Mouse (Mus musculus) embryonic facial prominence, embryonic 12.5 days (tissue): ENCODE results near the gene Slc13a3. TPM values are rescaled to one million over a fixed set of nuclear protein-coding genes. Genes with fewer than 3 reads are reported as not detected.

Experiments used
- ATAC-seq: fragments of 200-750 bp; cut with Nextera tagmentation; 2 replicates; pipeline ENCODE4 v1.8.0; 2017; ENCODE audit not compliant: insufficient number of reproducible peaks, insufficient read depth, low FRiP score, low TSS enrichment
- H3K27ac ChIP-seq: fragments of 300-500 bp; sonication (generic); 2 replicates; pipeline ENCODE4 v1.5.1; 2016; ENCODE audit warnings: mild to moderate bottlenecking
- H3K27me3 ChIP-seq: fragments of 300-500 bp; sonication (generic); 2 replicates; pipeline ENCODE4 v1.6.1; 2016; ENCODE audit warnings: mild to moderate bottlenecking, moderate library complexity
- H3K36me3 ChIP-seq: fragments of 300-500 bp; sonication (generic); 2 replicates; pipeline ENCODE4 v1.6.1; 2016; ENCODE audit warnings: mild to moderate bottlenecking
- H3K4me1 ChIP-seq: fragments of 300-500 bp; sonication (generic); 2 replicates; pipeline ENCODE4 v1.6.1; 2016
- H3K4me2 ChIP-seq: fragments of 300-500 bp; sonication (generic); replicated peaks from 2 replicates; pipeline ENCODE4 v1.6.1; 2016; ENCODE audit warnings: mild to moderate bottlenecking, moderate library complexity
- H3K4me3 ChIP-seq: fragments of 300-500 bp; sonication (generic); 2 replicates; pipeline ENCODE4 v1.5.1; 2016; ENCODE audit warnings: mild to moderate bottlenecking
- H3K9ac ChIP-seq: fragments of 300-500 bp; sonication (generic); 2 replicates; pipeline ENCODE4 v1.6.1; 2016; ENCODE audit warnings: mild to moderate bottlenecking, moderate library complexity
- H3K9me3 ChIP-seq: fragments of 300-500 bp; sonication (generic); 2 replicates; pipeline ENCODE4 v1.6.1; 2016; ENCODE audit warnings: mild to moderate bottlenecking, moderate library complexity
- WGBS: fragments of 180-500 bp; shearing (Covaris S2); methylation state at CpG from one replicate; pipeline ENCODE4 v1.1.7; 2016; 5-methylcytosine and 5-hydroxymethylcytosine counted together
- polyA plus RNA-seq: library from polyadenylated mRNA; unstranded; fragments of >200 nt; fragmentation: Nextera tagmentation; extraction: Ambion mirVana; gene quantifications from 2 replicates; pipeline ENCODE4 v1.2.1, GENCODE M21; 2016

Gene Slc13a3
- polyA plus RNA-seq, 1 experiment from 2014 or later = 0.10 TPM

- peaks cover 13% of the 10 kb centered on the region; the same call in 1 of the 2 replicates for H3K4me1 ChIP-seq
- no peak overlapping the region for H3K4me2 ChIP-seq
- H3K9ac ChIP-seq = no peak overlapping the region
- H3K27ac ChIP-seq = no peak overlapping the region; the same call in 1 of the 2 replicates
- H3K27me3 ChIP-seq = no peaks in the 10 kb centered on the region
- no peaks in the 10 kb centered on the region for H3K36me3 ChIP-seq
- WGBS = 63% methylated on average over 9 of the region's 9 CpGs
- H3K4me3 ChIP-seq = no peak overlapping the region
- no peaks in the 10 kb centered on the region for H3K9me3 ChIP-seq
- ATAC-seq = no peak
Observed at GRCm38 (mm10) chr2:165404951-165405350, 68.1 kb downstream of the Slc13a3 start.

- no peak for ATAC-seq
- H3K9me3 ChIP-seq = no peaks in the 10 kb centered on the region
- H3K4me1 ChIP-seq = peaks cover 30% of the 10 kb centered on the region
- no peak overlapping the region for H3K4me3 ChIP-seq
- no peak overlapping the region for H3K9ac ChIP-seq
- no peaks in the 10 kb centered on the region for H3K36me3 ChIP-seq
- no peak overlapping the region for H3K4me2 ChIP-seq
- H3K27me3 ChIP-seq = no peaks in the 10 kb centered on the region
- H3K27ac ChIP-seq = peak overlapping the region; percentile 91
- WGBS = 49% methylated on average over 15 of the region's 15 CpGs
Observed at GRCm38 (mm10) chr2:165398164-165398785, 74.8 kb downstream of the Slc13a3 start.

- Histone ChIP-seq H3K9ac (no peak overlapping the region), H3K27me3 (no peaks in the 10 kb centered on the region), H3K27ac (peak overlapping the region; percentile 91), H3K36me3 (no peaks in the 10 kb centered on the region), H3K4me1 (peaks cover 30% of the 10 kb centered on the region), H3K9me3 (no peaks in the 10 kb centered on the region), H3K4me3 (no peak overlapping the region), H3K4me2 (peak overlapping the region; percentile 37)
- ATAC-seq = peak; percentile 35; the same call in 1 of the 2 replicates
- 57% methylated on average over 23 of the region's 23 CpGs for whole genome bisulfite sequencing
Observed at GRCm38 (mm10) chr2:165397502-165398163, 75.4 kb downstream of the Slc13a3 start.

- no peaks in the 10 kb centered on the region for H3K9me3 ChIP-seq
- peak overlapping the region; percentile 37 for H3K4me2 ChIP-seq
- no peak overlapping the region for H3K4me3 ChIP-seq
- H3K36me3 ChIP-seq = no peaks in the 10 kb centered on the region
- peak; percentile 62 for ATAC-seq
- H3K27ac ChIP-seq = peak overlapping the region; percentile 91
- no peaks in the 10 kb centered on the region for H3K27me3 ChIP-seq
- no peak overlapping the region for H3K9ac ChIP-seq
- H3K4me1 ChIP-seq = peaks cover 30% of the 10 kb centered on the region
- 21% methylated on average over 20 of the region's 20 CpGs for WGBS
Observed at GRCm38 (mm10) chr2:165396831-165397501, 76.1 kb downstream of the Slc13a3 start.

- H3K4me3 ChIP-seq = no peak overlapping the region
- WGBS = 85% methylated on average over 4 of the region's 4 CpGs
- no peaks in the 10 kb centered on the region for H3K36me3 ChIP-seq
- H3K4me2 ChIP-seq = no peak overlapping the region
- ATAC-seq = no peak
- no peak overlapping the region for H3K27ac ChIP-seq
- no peaks in the 10 kb centered on the region for H3K9me3 ChIP-seq
- peaks cover 14% of the 10 kb centered on the region for H3K4me1 ChIP-seq
- no peak overlapping the region for H3K9ac ChIP-seq
- no peaks in the 10 kb centered on the region for H3K27me3 ChIP-seq
Observed at GRCm38 (mm10) chr2:165392156-165392555, 80.9 kb downstream of the Slc13a3 start.

- WGBS = 8% methylated on average over 8 of the region's 8 CpGs
- H3K4me2 ChIP-seq = no peak overlapping the region
- peaks cover 14% of the 10 kb centered on the region for H3K4me1 ChIP-seq
- no peaks in the 10 kb centered on the region for H3K9me3 ChIP-seq
- H3K36me3 ChIP-seq = peaks cover 4% of the 10 kb centered on the region; the same call in 1 of the 2 replicates
- H3K27me3 ChIP-seq = no peaks in the 10 kb centered on the region
- H3K9ac ChIP-seq = no peak overlapping the region
- H3K27ac ChIP-seq = no peak overlapping the region
- H3K4me3 ChIP-seq = no peak overlapping the region
- ATAC-seq = no peak
Observed at GRCm38 (mm10) chr2:165391561-165391960, 81.5 kb downstream of the Slc13a3 start.

GRCm38 (mm10) chr2:165389299-165389952 lies 83.6 kb downstream of the Slc13a3 start:
- no peak for ATAC-seq
- Histone ChIP-seq H3K27ac (no peak overlapping the region), H3K4me3 (no peak overlapping the region), H3K4me2 (no peak overlapping the region), H3K36me3 (peaks cover 25% of the 10 kb centered on the region), H3K9me3 (no peaks in the 10 kb centered on the region), H3K4me1 (peaks cover 6% of the 10 kb centered on the region), H3K27me3 (no peaks in the 10 kb centered on the region), H3K9ac (no peak overlapping the region)
- WGBS = 80% methylated on average over 6 of the region's 6 CpGs

- H3K27me3 ChIP-seq = no peaks in the 10 kb centered on the region
- H3K4me1 ChIP-seq = peaks cover 6% of the 10 kb centered on the region
- H3K4me2 ChIP-seq = peak within 1 kb of the TSS; percentile 63
- peaks cover 40% of the 10 kb centered on the region for H3K36me3 ChIP-seq
- peak within 1 kb of the TSS; percentile 72 for H3K4me3 ChIP-seq
- H3K9me3 ChIP-seq = no peaks in the 10 kb centered on the region
- H3K27ac ChIP-seq = peak within 1 kb of the TSS; percentile 93
- peak; percentile 78 for ATAC-seq
- H3K9ac ChIP-seq = peak within 1 kb of the TSS; percentile 83
- under 1% methylated on average over 40 of the region's 40 CpGs for WGBS
Observed at GRCm38 (mm10) chr2:165387844-165388495, 85.1 kb downstream of the Slc13a3 start, which contains the start of gene Zfp334. Gene Zfp334 (minus strand): TSS chr2:165388259.

- Histone ChIP-seq H3K27me3 (no peaks in the 10 kb centered on the region), H3K4me3 (peak overlapping the region; percentile 72), H3K27ac (peak overlapping the region; percentile 93), H3K4me1 (peaks cover 6% of the 10 kb centered on the region), H3K36me3 (peaks cover 46% of the 10 kb centered on the region), H3K9ac (peak overlapping the region; percentile 83), H3K4me2 (peak overlapping the region; percentile 63), H3K9me3 (no peaks in the 10 kb centered on the region)
- 6% methylated on average over 4 of the region's 4 CpGs for WGBS
- no peak for ATAC-seq
Observed at GRCm38 (mm10) chr2:165387370-165387769, 85.7 kb downstream of the Slc13a3 start.

GRCm38 (mm10) chr2:165380050-165380449 lies 93.0 kb downstream of the Slc13a3 start:
- Histone ChIP-seq H3K36me3 (peaks cover 93% of the 10 kb centered on the region), H3K4me1 (no peaks in the 10 kb centered on the region), H3K9me3 (peaks cover 7% of the 10 kb centered on the region; the same call in 1 of the 2 replicates), H3K27me3 (no peaks in the 10 kb centered on the region), H3K4me2 (no peak overlapping the region), H3K27ac (no peak overlapping the region), H3K9ac (no peak overlapping the region), H3K4me3 (no peak overlapping the region)
- no peak for ATAC-seq
- WGBS = 96% methylated on average over 25 of the region's 25 CpGs

GRCm38 (mm10) chr2:165376001-165376400 lies 97.0 kb downstream of the Slc13a3 start:
- ATAC-seq = no peak
- peaks cover 61% of the 10 kb centered on the region for H3K36me3 ChIP-seq
- 86% methylated on average over 4 of the region's 4 CpGs for WGBS
- no peak overlapping the region for H3K9ac ChIP-seq
- peaks cover 7% of the 10 kb centered on the region; the same call in 1 of the 2 replicates for H3K9me3 ChIP-seq
- no peaks in the 10 kb centered on the region for H3K27me3 ChIP-seq
- no peak overlapping the region for H3K4me3 ChIP-seq
- H3K27ac ChIP-seq = no peak overlapping the region
- no peak overlapping the region for H3K4me2 ChIP-seq
- H3K4me1 ChIP-seq = no peaks in the 10 kb centered on the region
